Mouse (Mus musculus) hindbrain, embryonic 15.5 days (tissue): Measurements from ENCODE around the gene Carf. TPM values are rescaled to one million over a fixed set of nuclear protein-coding genes. Genes with fewer than 3 reads are reported as not detected.

Experiments used
- ATAC-seq: fragments of 200-750 bp; cut with Nextera tagmentation; 2 replicates; pipeline ENCODE4 v1.8.0; 2017; ENCODE audit warnings: low read depth, moderate number of reproducible peaks, moderate TSS enrichment; ENCODE audit not compliant: low FRiP score
- H3K27ac ChIP-seq: fragments of 300-500 bp; sonication (generic); replicated peaks from 2 replicates; pipeline ENCODE4 v1.5.1; 2015; ENCODE audit warnings: mild to moderate bottlenecking, inconsistent platforms
- H3K27me3 ChIP-seq: fragments of 300-500 bp; sonication (generic); 2 replicates; pipeline ENCODE4 v1.6.1; 2015; ENCODE audit warnings: control low read depth, inconsistent platforms
- H3K36me3 ChIP-seq: fragments of 300-500 bp; sonication (generic); 2 replicates; pipeline ENCODE4 v1.6.1; 2015; ENCODE audit warnings: control low read depth, inconsistent platforms
- H3K4me1 ChIP-seq: fragments of 300-500 bp; sonication (generic); replicated peaks from 2 replicates; pipeline ENCODE4 v1.6.1; 2015; ENCODE audit warnings: control low read depth, inconsistent platforms
- H3K4me2 ChIP-seq: fragments of 300-500 bp; sonication (generic); 2 replicates; pipeline ENCODE4 v1.6.1; 2015; ENCODE audit warnings: moderate library complexity, mild to moderate bottlenecking, inconsistent platforms
- H3K4me3 ChIP-seq: fragments of 300-500 bp; sonication (generic); 2 replicates; pipeline ENCODE4 v1.5.1; 2015; ENCODE audit warnings: mild to moderate bottlenecking, inconsistent platforms
- H3K9ac ChIP-seq: fragments of 300-500 bp; sonication (generic); 2 replicates; pipeline ENCODE4 v1.6.1; 2015; ENCODE audit warnings: inconsistent platforms
- H3K9me3 ChIP-seq: fragments of 300-500 bp; sonication (generic); 2 replicates; pipeline ENCODE4 v1.6.1; 2016; ENCODE audit warnings: control low read depth, inconsistent platforms
- WGBS: fragments of 180-500 bp; shearing (Covaris S2); methylation state at CpG from one replicate; pipeline ENCODE4 v1.1.7; 2015; 5-methylcytosine and 5-hydroxymethylcytosine counted together
- polyA plus RNA-seq: library from polyadenylated mRNA; unstranded; fragments of >200 nt; fragmentation: Nextera tagmentation; extraction: Ambion mirVana; gene quantifications from 2 replicates; pipeline ENCODE4 v1.2.1, GENCODE M21; 2015

Carf gene
- polyA plus RNA-seq, 1 experiment from 2014 or later, result 8.8 TPM

DNA sequence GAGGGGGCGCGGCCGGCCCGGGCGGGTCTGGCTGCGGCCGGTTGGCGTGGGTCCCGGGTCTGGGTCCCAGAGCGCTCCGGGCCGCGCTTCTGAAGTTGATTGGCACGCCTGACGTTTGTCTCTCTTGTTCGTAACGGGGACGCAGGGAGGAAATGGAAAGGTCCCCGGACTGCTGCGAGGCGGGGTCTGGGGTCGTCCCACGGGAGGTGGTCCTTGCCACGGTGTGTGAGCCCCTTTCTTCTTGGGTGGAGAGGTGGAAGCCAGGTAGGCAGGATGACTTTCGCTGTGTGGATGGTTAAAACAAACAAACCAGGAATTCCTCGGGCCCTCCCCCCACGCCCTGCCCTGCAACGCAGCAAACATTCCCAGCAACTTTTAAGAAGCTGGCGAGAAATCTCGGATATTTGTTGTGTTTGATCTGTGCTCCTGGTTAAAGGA is 82.8 kb downstream of the Carf start:
- ATAC-seq, result no peak
- no peaks in the 10 kb centered on the region for H3K9me3 ChIP-seq
- H3K9ac ChIP-seq, result peak overlapping the region; percentile 91
- H3K4me1 ChIP-seq, result peaks cover 17% of the 10 kb centered on the region
- H3K36me3 ChIP-seq, result no peaks in the 10 kb centered on the region
- peak overlapping the region; percentile 64 for H3K4me2 ChIP-seq
- peak overlapping the region; percentile 95 for H3K27ac ChIP-seq
- no peaks in the 10 kb centered on the region for H3K27me3 ChIP-seq
- WGBS, result under 1% methylated on average over 26 of the region's 30 CpGs
- peak overlapping the region; percentile 97 for H3K4me3 ChIP-seq

DNA sequence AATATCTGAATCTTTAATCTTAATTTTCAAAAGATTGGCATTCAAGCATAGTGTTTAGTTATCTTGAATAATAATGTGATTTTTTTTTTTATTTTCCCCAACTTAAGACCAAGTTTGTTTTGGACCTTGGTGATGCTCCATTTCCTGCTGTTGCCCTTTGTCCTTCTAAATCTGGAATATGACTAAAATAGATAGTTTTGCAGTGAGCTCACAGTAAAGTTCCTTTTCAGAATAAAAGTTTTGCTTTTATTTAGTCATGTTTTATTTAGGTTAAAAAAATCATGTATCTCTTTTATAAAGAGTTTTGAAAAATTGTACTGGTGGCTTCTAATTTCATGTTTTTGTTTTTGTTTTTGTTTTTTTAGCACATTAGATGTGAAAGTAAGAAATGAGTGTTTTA is 90.4 kb downstream of the Carf start:
- H3K36me3 ChIP-seq, result 0 out of 2 replicates have a peak, but pooled peaks cover 4% of the 10 kb centered on the region
- no peak overlapping the region for H3K4me2 ChIP-seq
- no peak overlapping the region for H3K9ac ChIP-seq
- H3K4me1 ChIP-seq, result no peaks in the 10 kb centered on the region
- H3K9me3 ChIP-seq, result no peaks in the 10 kb centered on the region
- no peak overlapping the region for H3K4me3 ChIP-seq
- ATAC-seq, result no peak
- H3K27ac ChIP-seq, result no peak overlapping the region
- H3K27me3 ChIP-seq, result no peaks in the 10 kb centered on the region

DNA sequence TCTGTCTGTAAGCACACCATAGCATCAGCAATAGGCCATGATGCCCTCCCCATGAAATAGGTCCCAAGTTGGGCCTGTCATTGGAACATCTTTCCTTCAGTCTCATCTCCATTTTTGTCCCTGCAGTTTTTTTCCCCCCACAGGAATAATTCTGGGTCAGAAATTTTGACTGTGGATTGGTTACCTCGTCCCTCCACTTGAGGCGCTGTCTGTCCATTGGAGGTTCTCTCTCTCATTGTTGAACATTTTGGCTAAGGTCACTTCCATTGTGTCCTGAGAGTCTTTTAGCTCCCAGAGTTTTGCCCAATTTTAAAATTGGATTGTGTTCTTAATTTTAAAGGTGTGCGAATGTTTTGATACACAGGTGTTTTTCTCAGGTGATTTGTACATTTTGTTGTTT is 98.8 kb downstream of the Carf start:
- ATAC-seq, result no peak
- no peak overlapping the region for H3K27ac ChIP-seq
- H3K9me3 ChIP-seq, result no peaks in the 10 kb centered on the region
- no peak overlapping the region for H3K4me3 ChIP-seq
- no peak overlapping the region for H3K4me2 ChIP-seq
- peaks cover 22% of the 10 kb centered on the region for H3K36me3 ChIP-seq
- 74% methylated on average over 3 of the region's 3 CpGs for WGBS
- H3K27me3 ChIP-seq, result no peaks in the 10 kb centered on the region
- no peaks in the 10 kb centered on the region for H3K4me1 ChIP-seq
- H3K9ac ChIP-seq, result no peak overlapping the region

DNA sequence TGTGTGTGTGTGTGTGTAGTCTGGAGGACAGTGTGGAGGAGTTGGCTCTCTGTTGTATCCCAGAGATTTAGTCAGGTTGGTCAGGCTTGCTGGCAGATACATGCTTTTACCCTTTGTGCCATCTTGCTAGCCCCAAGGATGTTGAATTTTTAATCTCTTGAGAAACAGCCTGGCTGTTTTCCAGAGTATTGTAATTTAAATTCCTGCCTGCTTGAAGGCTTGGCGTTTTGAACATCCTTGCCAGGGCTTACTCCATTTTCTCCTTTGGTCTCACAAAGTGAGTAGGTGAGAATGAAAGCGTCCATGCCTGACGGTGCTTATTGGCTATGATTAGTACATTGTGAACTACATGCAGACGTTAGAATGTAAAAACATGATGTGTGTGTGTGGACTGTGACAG is 101.0 kb downstream of the Carf start:
- Histone ChIP-seq H3K4me1 (no peaks in the 10 kb centered on the region), H3K4me3 (no peak overlapping the region), H3K27ac (no peak overlapping the region), H3K36me3 (peaks cover 41% of the 10 kb centered on the region), H3K4me2 (no peak overlapping the region), H3K9ac (no peak overlapping the region), H3K9me3 (no peaks in the 10 kb centered on the region), H3K27me3 (no peaks in the 10 kb centered on the region)
- WGBS, result 64% methylated on average over 4 of the region's 4 CpGs
- ATAC-seq, result no peak

Other genes with a start within 250 kb of the Carf start
- gene Fam117b, start 185.2 kb upstream of the Carf start, polyA plus RNA-seq, result 37.2 and 38.3 TPM in 2 replicates
- gene Ica1l, start 55.1 kb upstream of the Carf start, polyA plus RNA-seq, result 42.7 and 46.4 TPM in 2 replicates
- gene Wdr12, start 398 bp downstream of the Carf start, polyA plus RNA-seq, result 46.3 and 47.5 TPM in 2 replicates
- 7.1 and 8.0 TPM in 2 replicates for gene Nbeal1, start 82.4 kb downstream of the Carf start, polyA plus RNA-seq
- gene Cyp20a1, start 245.1 kb downstream of the Carf start, polyA plus RNA-seq, result 16.5 and 17.1 TPM in 2 replicates